Mouse (Mus musculus): ENCODE data around the gene Fam114a1.
A peak's percentile ranks its signal among the peaks of the same experiment; 100 is the strongest.

The Fam114a1 gene

GRCm38 (mm10) chr5:64969861-64970771 is at the start of gene Fam114a1:
Gene Fam114a1 (plus strand): TSS chr5:64970071.
- peak; percentile 34 for DNase-seq (ENCODE audit: low read depth, low spot score)

GRCm38 (mm10) chr5:64922891-64923381 is 46.9 kb upstream of the Fam114a1 start:
- no peak for DNase-seq (ENCODE audit: low read depth, low spot score)

DNA sequence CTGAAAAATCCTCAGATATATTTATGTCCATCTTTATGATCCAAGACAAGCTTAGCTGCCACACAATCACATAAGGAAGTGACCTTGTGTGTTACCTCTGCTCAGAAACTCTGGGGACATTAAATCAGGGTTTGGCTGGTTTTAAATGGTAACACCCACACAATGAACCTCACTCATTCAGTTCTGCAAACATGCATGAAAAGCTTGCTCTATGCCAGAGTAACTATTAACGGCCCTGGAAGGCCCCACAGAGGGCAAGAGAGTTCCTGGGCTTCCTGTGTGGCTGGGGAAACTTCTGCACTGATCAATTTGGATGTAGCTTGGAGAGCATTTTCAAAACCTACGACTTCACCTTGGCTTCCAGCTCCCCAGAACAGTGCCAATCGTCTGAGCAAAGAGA is 37.7 kb upstream of the Fam114a1 start:
- DNase-seq (ENCODE audit: low read depth, low spot score), result no peak

GRCm38 (mm10) chr5:64932775-64933174 is 37.1 kb upstream of the Fam114a1 start:
- no peak for DNase-seq (ENCODE audit: low read depth, low spot score)

DNA sequence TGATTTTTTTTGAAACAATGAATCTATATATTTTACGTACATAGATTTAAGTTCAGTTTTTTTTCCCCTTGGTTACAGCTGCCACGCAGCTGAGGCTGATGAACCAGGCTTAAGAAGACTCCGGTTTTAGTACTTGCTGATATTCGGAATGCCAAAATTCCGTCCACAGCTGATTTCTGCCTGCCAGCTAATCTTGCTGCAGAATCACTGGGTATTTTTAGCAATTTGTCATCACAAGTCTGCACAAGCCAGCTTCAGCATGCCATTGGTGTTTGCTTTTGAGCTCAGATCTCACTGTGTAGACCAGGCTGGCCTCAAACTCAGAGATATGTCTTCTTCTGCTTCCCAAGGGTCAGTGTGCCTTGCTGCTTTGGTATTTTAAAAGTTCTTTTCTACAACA is 18.4 kb upstream of the Fam114a1 start:
- DNase-seq (ENCODE audit: low read depth, low spot score), result no peak

GRCm38 (mm10) chr5:64954931-64955330 is 14.9 kb upstream of the Fam114a1 start:
- no peak for DNase-seq (ENCODE audit: low read depth, low spot score)

DNA sequence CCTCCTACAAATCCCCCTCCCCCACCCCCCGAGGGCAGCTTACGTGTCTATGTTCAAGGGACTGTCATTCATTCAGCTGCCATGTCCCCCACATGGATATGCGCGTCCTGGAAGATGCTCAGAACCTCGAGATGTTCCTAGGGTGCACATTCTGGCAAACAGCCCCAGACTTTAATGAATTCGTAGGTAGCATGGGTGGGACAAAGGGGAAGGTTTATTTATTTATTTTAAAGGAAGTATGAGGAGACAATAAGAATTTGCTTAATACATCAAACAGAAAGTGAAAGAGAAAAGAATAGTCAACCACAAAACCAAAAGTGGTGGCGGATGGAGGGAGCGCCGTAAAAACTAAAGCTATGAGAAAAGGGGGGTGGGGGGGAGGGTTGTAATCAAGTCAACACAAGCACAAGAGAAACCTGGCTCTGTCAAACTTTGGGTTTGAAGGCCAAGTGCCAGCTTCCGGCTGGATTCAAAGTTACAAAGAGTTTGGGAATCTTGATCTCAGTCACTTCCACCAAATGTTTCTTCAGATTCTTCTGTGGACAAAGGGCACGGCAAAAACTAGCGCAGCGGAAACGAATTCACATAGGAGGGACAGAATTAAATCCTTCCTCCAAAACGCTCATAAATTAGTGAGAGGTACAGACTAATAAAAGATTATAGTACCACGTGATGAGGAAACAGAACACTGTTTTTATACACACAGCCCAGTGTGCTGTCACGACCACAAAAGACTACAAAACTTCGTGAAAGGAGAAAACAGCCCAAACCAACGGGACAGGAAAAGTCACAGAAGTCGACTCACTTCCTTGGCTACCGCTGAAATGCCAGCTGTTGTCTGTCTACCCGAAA is 10.7 kb upstream of the Fam114a1 start:
- DNase-seq (ENCODE audit: low read depth, low spot score), result no peak

GRCm38 (mm10) chr5:64959843-64960230 is 10.0 kb upstream of the Fam114a1 start, which contains the start of gene Tlr6:
Gene Tlr6 (minus strand): TSS chr5:64960097.
- DNase-seq (ENCODE audit: low read depth, low spot score), result peak; percentile 64

- DNase-seq (ENCODE audit: low read depth, low spot score), result no peak
Measured at GRCm38 (mm10) chr5:64960857-64961391, 8.9 kb upstream of the Fam114a1 start.

DNA sequence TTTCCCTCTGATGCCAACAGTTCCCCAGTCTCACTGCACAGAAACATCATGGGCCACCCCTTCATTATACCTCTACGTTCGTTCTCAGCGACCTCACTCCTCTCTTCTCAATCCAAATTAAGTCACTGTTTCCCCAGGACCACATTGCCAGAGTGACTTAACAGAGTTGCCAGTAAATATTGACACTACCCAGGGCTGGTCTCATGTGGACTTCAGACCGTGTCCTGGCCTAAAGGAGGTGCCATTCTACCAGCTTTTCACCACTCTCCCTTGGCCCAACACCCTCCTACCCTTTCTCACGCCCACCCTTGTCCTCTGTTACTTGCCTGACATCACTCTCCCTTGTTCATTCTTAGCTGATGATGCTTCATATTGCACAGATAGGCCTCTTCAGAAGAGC is 6.6 kb upstream of the Fam114a1 start:
- no peak for DNase-seq (ENCODE audit: low read depth, low spot score)

DNA sequence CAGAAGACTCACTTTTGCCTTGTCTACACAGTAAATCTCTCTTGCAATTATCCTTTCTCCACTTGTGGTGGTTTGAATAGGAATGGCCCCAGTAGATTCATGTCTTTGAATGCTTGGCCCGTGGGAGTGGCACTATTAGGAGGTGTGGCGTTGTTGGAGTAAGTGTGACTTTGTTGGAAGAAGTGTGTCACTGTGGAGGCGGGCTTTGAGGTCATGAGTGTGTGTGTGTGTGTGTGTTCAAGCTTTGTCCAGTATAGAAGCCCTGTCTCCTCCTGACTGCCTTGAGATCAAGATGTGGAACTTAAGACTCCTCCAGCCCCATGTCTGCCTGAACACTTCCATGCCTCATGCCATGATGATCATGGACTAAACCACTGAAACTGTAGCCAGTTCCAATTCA is 6.1 kb upstream of the Fam114a1 start:
- no peak for DNase-seq (ENCODE audit: low read depth, low spot score)

- peak; percentile 17 for DNase-seq (ENCODE audit: low read depth, low spot score)
Measured at GRCm38 (mm10) chr5:64968961-64969860, 660 bp upstream of the Fam114a1 start.

- no peak for DNase-seq (ENCODE audit: low read depth, low spot score)
Measured at GRCm38 (mm10) chr5:64975121-64975520, 5.2 kb downstream of the Fam114a1 start.

- DNase-seq (ENCODE audit: low read depth, low spot score), result no peak
Measured at GRCm38 (mm10) chr5:64977128-64977527, 7.3 kb downstream of the Fam114a1 start.

DNA sequence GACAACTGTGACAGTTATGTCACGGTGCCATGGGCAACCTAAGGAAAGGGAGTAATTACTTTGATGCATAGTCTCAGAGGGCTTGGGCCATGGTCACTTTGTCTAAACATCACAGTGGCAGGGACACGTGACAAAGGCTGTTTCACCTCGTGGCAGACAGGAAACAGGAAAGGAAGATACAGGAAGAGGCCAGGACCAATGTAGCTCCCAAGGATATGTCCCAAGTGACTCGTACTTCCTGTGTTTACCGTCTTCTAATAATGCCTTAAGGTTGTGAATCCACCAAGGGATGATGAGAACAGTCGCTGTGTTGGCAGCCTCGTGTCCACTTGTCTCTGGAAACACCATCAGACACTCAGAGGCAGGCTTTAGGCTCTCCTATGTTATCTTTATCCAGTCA is 16.1 kb downstream of the Fam114a1 start:
- no peak for DNase-seq (ENCODE audit: low read depth, low spot score)

GRCm38 (mm10) chr5:64989940-64990339 is 20.1 kb downstream of the Fam114a1 start:
- DNase-seq (ENCODE audit: low read depth, low spot score), result no peak

- no peak for DNase-seq (ENCODE audit: low read depth, low spot score)
Measured at GRCm38 (mm10) chr5:64992540-64992939, 22.7 kb downstream of the Fam114a1 start.

GRCm38 (mm10) chr5:64995408-64995807 is 25.5 kb downstream of the Fam114a1 start:
- no peak for DNase-seq (ENCODE audit: low read depth, low spot score)

DNA sequence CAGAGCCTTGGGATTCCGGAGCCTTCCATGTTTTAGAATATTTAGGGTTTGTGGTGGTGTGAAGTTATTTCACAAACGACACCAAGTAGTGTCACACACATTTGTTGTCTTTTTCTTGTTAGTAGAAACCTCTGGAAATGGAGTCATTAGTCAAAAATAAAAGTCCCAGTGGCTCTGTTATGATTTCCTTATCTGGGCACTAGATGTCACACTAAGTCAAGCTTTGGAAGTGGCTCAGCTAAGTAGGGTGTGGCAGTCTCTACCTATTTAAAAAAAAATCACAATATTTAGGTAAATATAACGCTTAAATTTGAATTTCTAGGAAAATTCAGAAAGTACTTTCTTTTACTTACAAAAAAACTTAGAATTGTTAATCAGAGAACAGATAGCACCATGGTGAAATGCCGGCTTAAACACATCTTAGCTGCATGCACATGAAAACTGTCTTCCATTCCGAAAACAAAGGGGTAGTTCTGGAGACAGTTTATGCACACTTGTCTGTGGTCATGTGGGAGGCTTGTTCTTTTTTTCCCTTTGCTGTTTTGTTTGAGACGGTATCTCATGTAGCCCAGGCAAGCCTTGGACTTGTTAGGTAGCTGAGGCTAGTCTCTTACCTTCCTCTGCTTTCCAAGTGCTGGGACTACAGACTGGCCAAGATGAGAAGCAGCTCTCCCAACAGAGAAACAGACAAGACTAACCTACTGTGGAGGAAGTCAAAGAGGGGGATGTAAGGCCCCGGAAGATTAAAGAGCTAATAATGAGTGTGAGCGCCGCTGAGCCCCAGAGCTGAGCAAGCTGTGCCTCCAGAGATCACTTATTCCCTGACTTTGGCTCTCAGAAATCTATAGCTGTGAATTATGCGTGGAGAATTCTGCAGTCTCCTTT is 33.3 kb downstream of the Fam114a1 start:
- DNase-seq (ENCODE audit: low read depth, low spot score), result peak; percentile 35

DNA sequence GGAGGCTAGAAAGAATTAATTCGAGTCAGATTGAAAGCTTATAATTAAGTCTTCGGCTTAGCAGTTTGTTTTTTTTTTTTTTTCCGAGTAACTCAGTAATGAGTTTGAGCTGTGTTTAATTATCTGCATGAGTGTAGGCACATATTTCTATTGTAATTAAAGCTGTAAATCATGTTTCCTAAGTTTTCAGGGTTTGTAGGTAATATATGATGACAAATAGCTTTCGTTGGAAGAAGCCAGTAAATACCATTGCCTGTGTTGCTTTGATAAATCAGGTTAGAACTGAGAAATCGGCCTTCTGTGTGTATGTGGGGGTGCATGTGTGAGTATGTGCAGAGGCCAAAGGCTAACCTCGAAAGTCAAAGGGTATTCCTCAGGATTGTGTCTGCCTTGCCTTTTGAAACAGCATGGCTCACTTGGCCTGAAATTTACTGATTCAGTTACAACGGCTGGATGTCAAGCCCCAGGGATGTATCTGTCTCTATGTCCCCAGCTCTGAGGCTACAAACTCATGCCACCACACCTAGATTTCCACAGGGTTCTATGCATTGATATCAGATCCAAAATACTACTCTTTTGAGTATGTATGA is 34.2 kb downstream of the Fam114a1 start:
- DNase-seq (ENCODE audit: low read depth, low spot score), result no peak

Data from embryo, embryonic 11.5 days (tissue).